Mouse (Mus musculus) activated CD4-positive, CD25-positive, alpha-beta regulatory T cell (primary cell): ENCODE measurements around the gene Lyrm1. TPM values are rescaled to one million over a fixed set of nuclear protein-coding genes. Genes with fewer than 3 reads are reported as not detected.

ENCODE experiments used
- polyA plus RNA-seq, 2 experiments: library from polyadenylated mRNA; unstranded; fragments of 100-300 nt; shearing (Covaris generic); gene quantifications; one replicate each; pipeline ENCODE4 v1.2.1; 2017

The Lyrm1 gene
- 10 to 100 TPM; 21.2 to 22.1 TPM for polyA plus RNA-seq

DNA sequence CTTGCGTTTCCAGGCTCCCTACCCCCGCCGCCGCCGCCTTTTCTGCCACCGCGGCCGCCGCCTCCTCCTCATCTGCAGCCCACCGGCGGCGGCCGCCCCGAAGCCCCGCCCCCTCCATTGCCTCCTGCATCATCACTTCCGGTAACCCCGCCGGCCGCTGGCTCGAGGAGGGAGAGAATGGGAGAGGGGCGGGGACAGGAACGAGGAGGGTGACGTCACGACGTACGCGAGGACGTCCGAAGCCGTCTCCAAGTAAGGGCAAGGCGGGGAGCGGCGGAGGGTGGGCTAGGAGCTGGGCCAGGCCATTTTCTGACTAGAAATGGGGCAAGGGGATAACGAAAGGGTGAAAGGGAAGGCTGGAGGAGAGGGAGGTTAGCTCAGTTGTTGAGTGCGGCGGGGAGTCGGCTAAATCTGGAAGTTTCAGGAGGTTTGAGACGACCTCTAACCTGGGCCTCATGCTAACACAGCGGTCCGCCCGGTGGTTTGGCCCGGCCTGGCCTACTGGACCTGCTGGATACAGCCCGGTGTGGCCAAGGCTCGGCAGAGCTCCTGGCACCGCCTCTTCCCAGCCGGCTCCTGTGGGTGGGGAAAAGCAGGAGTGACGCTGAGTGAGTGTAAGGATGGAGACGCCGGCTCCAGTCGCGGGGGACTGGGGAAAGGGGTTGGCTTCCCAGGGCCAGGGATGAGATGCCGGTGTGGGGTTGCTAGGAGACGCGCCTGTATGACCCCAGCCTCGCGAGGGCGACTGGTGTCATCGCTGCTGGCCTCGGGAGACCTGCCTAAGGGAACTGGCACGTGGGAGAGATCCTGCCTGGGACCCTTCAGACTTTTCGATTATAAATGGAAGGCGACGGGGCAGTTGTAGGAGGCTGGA lies at the start of gene Lyrm1, which contains the start of gene Dcun1d3:
TSS of gene Lyrm1 (plus strand) at position 223 of the 874 bp plus-strand sequence.
TSS of gene Dcun1d3 (minus strand) at position 660 of the 874 bp plus-strand sequence.

Other genes starting within 250 kb of the Lyrm1 start
- gene Acsm4, start 205.8 kb upstream of the Lyrm1 start, polyA plus RNA-seq: under 1 TPM in 1 of 2 experiments, not detected in 1; 0.14 TPM
- 10 to 100 TPM; 56.8 to 85.4 TPM for gene Thumpd1, start 175.1 kb upstream of the Lyrm1 start, polyA plus RNA-seq
- gene Acsm3, start 134.9 kb upstream of the Lyrm1 start, polyA plus RNA-seq: under 1 TPM in 1 of 2 experiments, not detected in 1; 0.16 TPM
- 10 to 100 TPM; 31.1 to 71.1 TPM for gene Rexo5, start 101.9 kb upstream of the Lyrm1 start, polyA plus RNA-seq
- 10 to 100 TPM in 1 of 2 experiments, 1 to 10 TPM in 1; 9.4 to 11.5 TPM for gene Eri2, start 101.8 kb upstream of the Lyrm1 start, polyA plus RNA-seq
- 10 to 100 TPM; 11.2 to 18.4 TPM for gene Dcun1d3, start 437 bp downstream of the Lyrm1 start, polyA plus RNA-seq
- under 1 TPM in 1 of 2 experiments, not detected in 1; 0.12 TPM for gene Dnah3, start 199.4 kb downstream of the Lyrm1 start, polyA plus RNA-seq
- gene Tmem159, start 206.5 kb downstream of the Lyrm1 start, polyA plus RNA-seq: 1 to 10 TPM; 3.7 to 6.5 TPM
- under 1 TPM in 1 of 2 experiments, not detected in 1; 0.21 TPM for gene Zp2, start 249.4 kb downstream of the Lyrm1 start, polyA plus RNA-seq